Mouse (Mus musculus): ENCODE measurements around the gene Otop3. TPM values are rescaled to one million over a fixed set of nuclear protein-coding genes. Genes with fewer than 3 reads are reported as not detected.
A peak's percentile ranks its signal among the peaks of the same experiment; 100 is the strongest.

The Otop3 gene
- polyA plus RNA-seq, 1 experiment = not detected

GRCm38 (mm10) chr11:115295939-115296338 is 38.6 kb upstream of the Otop3 start:
- Histone ChIP-seq H3K27ac (ENCODE audit: insufficient read depth, low read depth, low read length) (no peak overlapping the region), H3K4me1 (ENCODE audit: control insufficient read depth, insufficient read depth, low read length) (peaks cover 12% of the 10 kb centered on the region), H3K4me3 (ENCODE audit: insufficient read depth, low read length) (no peak overlapping the region)
- TF ChIP-seq CTCF (IDR thresholded peaks at IDR 0.05; ENCODE audit: low read depth, low read length) = no peak
- TF ChIP-seq POLR2A (IDR thresholded peaks at IDR 0.05; ENCODE audit: borderline replicate concordance, low read depth, low read length) = no peak

- H3K27ac ChIP-seq (ENCODE audit: insufficient read depth, low read depth, low read length) = no peak overlapping the region
- H3K4me3 ChIP-seq (ENCODE audit: insufficient read depth, low read length) = peak overlapping the region; percentile 69
- peaks cover 7% of the 10 kb centered on the region for H3K4me1 ChIP-seq (ENCODE audit: control insufficient read depth, insufficient read depth, low read length)
- TF ChIP-seq CTCF (IDR thresholded peaks at IDR 0.05; ENCODE audit: low read depth, low read length) (no peak), POLR2A (IDR thresholded peaks at IDR 0.05; ENCODE audit: borderline replicate concordance, low read depth, low read length) (no peak)
Observed at GRCm38 (mm10) chr11:115296471-115297210, 37.9 kb upstream of the Otop3 start.

DNA sequence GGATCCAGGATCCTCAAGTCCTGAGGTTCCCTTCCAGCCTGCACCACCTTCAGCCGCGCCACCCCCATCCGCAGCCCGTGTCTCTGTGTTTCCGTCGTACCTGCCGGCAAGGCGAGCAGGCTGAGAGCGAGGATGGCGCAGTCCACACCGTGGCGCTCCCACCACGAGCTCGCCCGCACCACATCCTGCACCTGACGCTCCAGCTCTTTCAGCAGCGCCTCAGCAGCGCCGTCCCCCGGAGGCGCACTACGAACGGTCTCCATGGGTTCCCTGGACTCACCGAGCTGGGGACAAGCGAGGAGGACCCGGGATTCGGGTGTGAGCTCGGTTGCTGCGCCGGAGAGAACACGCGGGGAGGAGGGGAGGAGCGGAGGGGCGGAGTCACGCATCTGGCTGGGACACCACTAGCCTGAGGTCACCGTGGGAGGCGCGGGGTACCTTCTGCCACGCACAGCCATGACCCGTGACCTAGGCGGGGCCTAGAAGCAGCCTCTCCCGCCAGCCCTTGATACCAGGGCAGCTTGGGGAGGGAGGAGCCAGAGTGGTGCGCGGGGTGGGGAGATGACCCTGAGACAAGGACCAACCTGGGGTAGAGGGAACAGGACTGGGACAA is 37.2 kb upstream of the Otop3 start, which contains the start of gene Fads6:
Fads6 (minus strand) TSS at position 450 of the 613 bp plus-strand sequence.
- H3K4me3 ChIP-seq (ENCODE audit: insufficient read depth, low read length) = peak within 1 kb of the TSS; percentile 69
- TF ChIP-seq POLR2A (IDR thresholded peaks at IDR 0.05; ENCODE audit: borderline replicate concordance, low read depth, low read length) (no peak), CTCF (IDR thresholded peaks at IDR 0.05; ENCODE audit: low read depth, low read length) (no peak)
- no peak within 1 kb of the TSS for H3K27ac ChIP-seq (ENCODE audit: insufficient read depth, low read depth, low read length)
- peaks cover 3% of the 10 kb centered on the region; the same call in 1 of the 2 replicates for H3K4me1 ChIP-seq (ENCODE audit: control insufficient read depth, insufficient read depth, low read length)

DNA sequence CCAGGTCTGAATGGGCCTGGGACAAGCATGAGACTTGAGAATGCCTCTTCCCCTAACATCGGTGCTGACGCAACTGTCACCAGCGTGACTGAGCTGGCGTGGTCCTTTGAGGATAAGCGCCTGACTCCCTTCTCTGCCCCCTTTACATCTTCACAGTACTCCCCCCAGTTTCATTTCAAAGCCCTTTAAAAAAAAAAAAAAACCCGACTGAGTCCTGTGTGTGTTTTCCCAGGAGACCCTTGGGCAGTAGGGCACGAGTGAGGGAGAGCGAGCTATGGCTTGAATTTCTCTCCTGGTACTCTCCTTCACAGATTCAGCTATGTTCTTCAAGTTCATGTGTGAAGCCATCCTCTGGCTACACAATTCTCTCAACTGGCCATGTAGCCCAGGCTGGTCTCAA is 36.4 kb upstream of the Otop3 start:
- peaks cover 3% of the 10 kb centered on the region; the same call in 1 of the 2 replicates for H3K4me1 ChIP-seq (ENCODE audit: control insufficient read depth, insufficient read depth, low read length)
- no peak overlapping the region for H3K4me3 ChIP-seq (ENCODE audit: insufficient read depth, low read length)
- H3K27ac ChIP-seq (ENCODE audit: insufficient read depth, low read depth, low read length) = no peak overlapping the region
- no peak for TF ChIP-seq POLR2A (IDR thresholded peaks at IDR 0.05; ENCODE audit: borderline replicate concordance, low read depth, low read length)
- TF ChIP-seq CTCF (IDR thresholded peaks at IDR 0.05; ENCODE audit: low read depth, low read length) = no peak

DNA sequence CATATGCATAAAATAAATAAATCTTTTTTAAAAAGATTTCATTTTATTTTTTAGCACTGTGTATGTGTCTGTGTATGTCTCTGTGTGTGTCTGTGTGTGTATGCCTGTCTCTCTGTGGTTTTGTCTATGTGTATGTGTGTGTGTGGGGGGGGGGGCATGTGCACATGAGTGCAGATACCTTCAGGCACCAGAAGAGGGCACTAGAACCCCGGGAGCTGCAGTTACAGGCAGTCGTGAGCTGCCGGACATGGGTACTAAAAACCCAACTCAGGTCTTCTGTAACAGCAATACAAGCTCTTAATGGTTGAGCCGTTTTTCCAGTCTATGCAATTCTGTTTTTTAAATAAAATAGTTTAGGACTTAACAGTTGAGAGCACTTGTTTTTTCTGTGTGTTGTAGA is 33.8 kb upstream of the Otop3 start:
- TF ChIP-seq POLR2A (IDR thresholded peaks at IDR 0.05; ENCODE audit: borderline replicate concordance, low read depth, low read length) (no peak), CTCF (IDR thresholded peaks at IDR 0.05; ENCODE audit: low read depth, low read length) (no peak)
- Histone ChIP-seq H3K4me1 (ENCODE audit: control insufficient read depth, insufficient read depth, low read length) (peaks cover 3% of the 10 kb centered on the region; the same call in 1 of the 2 replicates), H3K27ac (ENCODE audit: insufficient read depth, low read depth, low read length) (no peak overlapping the region), H3K4me3 (ENCODE audit: insufficient read depth, low read length) (no peak overlapping the region)

GRCm38 (mm10) chr11:115301351-115301750 is 33.2 kb upstream of the Otop3 start:
- Histone ChIP-seq H3K27ac (ENCODE audit: insufficient read depth, low read depth, low read length) (no peak overlapping the region), H3K4me3 (ENCODE audit: insufficient read depth, low read length) (no peak overlapping the region), H3K4me1 (ENCODE audit: control insufficient read depth, insufficient read depth, low read length) (peaks cover 3% of the 10 kb centered on the region; the same call in 1 of the 2 replicates)
- TF ChIP-seq POLR2A (IDR thresholded peaks at IDR 0.05; ENCODE audit: borderline replicate concordance, low read depth, low read length) (no peak), CTCF (IDR thresholded peaks at IDR 0.05; ENCODE audit: low read depth, low read length) (no peak)

- TF ChIP-seq POLR2A (IDR thresholded peaks at IDR 0.05; ENCODE audit: borderline replicate concordance, low read depth, low read length) (no peak), CTCF (IDR thresholded peaks at IDR 0.05; ENCODE audit: low read depth, low read length) (no peak)
- H3K4me3 ChIP-seq (ENCODE audit: insufficient read depth, low read length) = no peak overlapping the region
- H3K4me1 ChIP-seq (ENCODE audit: control insufficient read depth, insufficient read depth, low read length) = no peaks in the 10 kb centered on the region
- H3K27ac ChIP-seq (ENCODE audit: insufficient read depth, low read depth, low read length) = no peak overlapping the region
Observed at GRCm38 (mm10) chr11:115303167-115303566, 31.4 kb upstream of the Otop3 start.

GRCm38 (mm10) chr11:115306863-115307262 is 27.7 kb upstream of the Otop3 start, which contains the start of gene Otop2:
TSS of gene Otop2 (plus strand) at chr11:115307163.
- no peak for TF ChIP-seq CTCF (IDR thresholded peaks at IDR 0.05; ENCODE audit: low read depth, low read length)
- no peaks in the 10 kb centered on the region for H3K4me1 ChIP-seq (ENCODE audit: control insufficient read depth, insufficient read depth, low read length)

GRCm38 (mm10) chr11:115308781-115309180 is 25.8 kb upstream of the Otop3 start:
- H3K4me3 ChIP-seq (ENCODE audit: insufficient read depth, low read length) = no peak overlapping the region
- no peaks in the 10 kb centered on the region for H3K4me1 ChIP-seq (ENCODE audit: control insufficient read depth, insufficient read depth, low read length)
- TF ChIP-seq CTCF (IDR thresholded peaks at IDR 0.05; ENCODE audit: low read depth, low read length) = no peak
- no peak for TF ChIP-seq POLR2A (IDR thresholded peaks at IDR 0.05; ENCODE audit: borderline replicate concordance, low read depth, low read length)
- no peak overlapping the region for H3K27ac ChIP-seq (ENCODE audit: insufficient read depth, low read depth, low read length)

More at GRCm38 (mm10) chr11:115306863-115307262, 27.7 kb upstream of the Otop3 start, which contains the start of gene Otop2:
- no peak within 1 kb of the TSS for H3K4me3 ChIP-seq (ENCODE audit: insufficient read depth, low read length)
- no peak within 1 kb of the TSS for H3K27ac ChIP-seq (ENCODE audit: insufficient read depth, low read depth, low read length)

DNA sequence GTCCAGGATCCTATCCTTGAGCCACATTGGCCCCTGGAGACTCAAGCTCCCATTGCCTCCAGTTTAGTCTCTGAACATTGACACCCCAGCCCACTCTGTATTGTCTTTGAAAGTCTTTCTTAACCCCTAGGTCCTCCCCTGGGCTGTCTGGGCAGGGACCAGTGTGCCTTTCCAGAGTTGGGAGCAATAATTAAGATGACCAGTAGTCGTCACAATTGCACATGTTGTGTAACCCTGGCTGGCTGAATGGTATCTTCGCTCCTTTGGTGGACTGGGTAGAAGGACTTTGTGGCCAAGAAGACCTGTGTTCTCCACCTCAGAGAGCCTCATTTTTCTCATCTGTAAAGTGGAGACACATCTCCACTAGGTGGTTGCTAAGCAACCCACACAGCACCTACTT is 20.3 kb upstream of the Otop3 start:
- no peak for TF ChIP-seq POLR2A (IDR thresholded peaks at IDR 0.05; ENCODE audit: borderline replicate concordance, low read depth, low read length)
- TF ChIP-seq CTCF (IDR thresholded peaks at IDR 0.05; ENCODE audit: low read depth, low read length) = no peak
- H3K4me3 ChIP-seq (ENCODE audit: insufficient read depth, low read length) = no peak overlapping the region
- H3K4me1 ChIP-seq (ENCODE audit: control insufficient read depth, insufficient read depth, low read length) = no peaks in the 10 kb centered on the region
- H3K27ac ChIP-seq (ENCODE audit: insufficient read depth, low read depth, low read length) = no peak overlapping the region
